Mouse (Mus musculus) heart, postnatal 4 days (tissue): ENCODE data around the gene Cdh9. TPM values are rescaled to one million over a fixed set of nuclear protein-coding genes. Genes with fewer than 3 reads are reported as not detected.

ENCODE experiments used
- DNase-seq: peaks from one replicate; pipeline ENCODE4 v3.0.0; 2021
- total RNA-seq, 2 experiments: library from RNA; stranded (reverse); gene quantifications; 2 replicates each; pipeline ENCODE4 v1.2.3; 2021

Gene Cdh9
- not detected for total RNA-seq

GRCm38 (mm10) chr15:16728470-16729011 lies at the start of gene Cdh9:
Gene Cdh9, plus strand, starts transcription at chr15:16728756.
- no peak for DNase-seq

GRCm38 (mm10) chr15:16679096-16679495 lies 49.5 kb upstream of the Cdh9 start:
- no peak for DNase-seq

- DNase-seq, result no peak
Measured at GRCm38 (mm10) chr15:16699821-16700220, 28.7 kb upstream of the Cdh9 start.

- no peak for DNase-seq
Measured at GRCm38 (mm10) chr15:16702340-16702739, 26.2 kb upstream of the Cdh9 start.

GRCm38 (mm10) chr15:16739088-16739487 lies 10.5 kb downstream of the Cdh9 start:
- no peak for DNase-seq

GRCm38 (mm10) chr15:16746672-16747071 lies 18.1 kb downstream of the Cdh9 start:
- DNase-seq, result no peak

GRCm38 (mm10) chr15:16763252-16763651 lies 34.7 kb downstream of the Cdh9 start:
- no peak for DNase-seq

- DNase-seq, result no peak
Measured at GRCm38 (mm10) chr15:16784575-16784974, 56.0 kb downstream of the Cdh9 start.

- DNase-seq, result no peak
Measured at GRCm38 (mm10) chr15:16792857-16793256, 64.3 kb downstream of the Cdh9 start.

- no peak for DNase-seq
Measured at GRCm38 (mm10) chr15:16801302-16801701, 72.7 kb downstream of the Cdh9 start.

- no peak for DNase-seq
Measured at GRCm38 (mm10) chr15:16810787-16811186, 82.2 kb downstream of the Cdh9 start.

GRCm38 (mm10) chr15:16814035-16814434 lies 85.5 kb downstream of the Cdh9 start:
- no peak for DNase-seq

- DNase-seq, result no peak
Measured at GRCm38 (mm10) chr15:16834761-16835160, 106.2 kb downstream of the Cdh9 start.

- DNase-seq, result no peak
Measured at GRCm38 (mm10) chr15:16882542-16882941, 154.0 kb downstream of the Cdh9 start.

GRCm38 (mm10) chr15:16896674-16897073 lies 168.1 kb downstream of the Cdh9 start:
- no peak for DNase-seq
